Comparison of ENCODE assay signal across 7 mouse cellular contexts in the genomic region with DNA sequence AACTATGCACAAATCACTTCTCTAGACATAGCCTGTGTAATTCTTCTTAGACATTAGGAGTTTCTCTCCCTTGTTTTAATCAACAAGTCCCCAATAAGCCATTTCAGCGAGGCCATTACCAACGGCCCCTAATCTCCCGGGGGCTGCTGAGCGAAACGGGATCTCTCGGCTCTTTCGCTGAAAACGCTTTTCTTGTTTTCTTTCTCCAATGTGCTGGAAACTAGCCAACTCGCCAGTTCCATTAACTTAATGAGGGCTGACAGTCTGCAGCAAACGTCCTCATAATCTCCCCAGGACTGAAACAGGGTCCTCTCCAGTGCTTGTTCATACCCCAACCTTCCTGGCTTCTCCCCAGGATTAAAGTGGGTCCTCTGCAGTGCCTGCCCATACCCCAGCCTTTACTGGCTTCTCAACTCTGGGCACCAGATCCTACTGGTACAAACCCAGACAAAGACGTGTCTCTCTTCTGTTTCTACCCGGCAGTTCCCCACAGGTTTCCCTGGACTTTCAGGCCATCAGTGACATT.
DNase-seq lines count a peak whose midpoint lies in the region; ATAC-seq lines count a peak whose summit lies in the region.

No protein-coding gene starts in this region.

- no peaks in the 10 kb centered on the region for H3K36me3 ChIP-seq in intestine, embryonic 15.5 days
- H3K36me3 ChIP-seq in intestine, embryonic 16.5 days (ENCODE audit: control insufficient read depth, insufficient read depth, low read length): no peaks in the 10 kb centered on the region
- no peaks in the 10 kb centered on the region for H3K36me3 ChIP-seq in embryonic facial prominence, embryonic 11.5 days (replicated peaks; ENCODE audit: control insufficient read depth, insufficient read depth, low read depth, low read length)

- no peak overlapping the region for H3K4me3 ChIP-seq in intestine, embryonic 15.5 days (replicated peaks)
- no peak overlapping the region for H3K4me3 ChIP-seq in intestine, embryonic 16.5 days (ENCODE audit: low read length)
- H3K4me3 ChIP-seq in embryonic facial prominence, embryonic 11.5 days (ENCODE audit: low read depth, low read length): no peak overlapping the region

- ATAC-seq in intestine, embryonic 15.5 days: no peak
- ATAC-seq in intestine, embryonic 16.5 days: no peak
- ATAC-seq in embryonic facial prominence, embryonic 11.5 days (replicated peaks; ENCODE audit: insufficient number of reproducible peaks, low FRiP score, low TSS enrichment, low read depth): 0 out of 2 replicates have a peak, but pooled peaks have one; percentile 18

- H3K4me1 ChIP-seq in intestine, embryonic 15.5 days (replicated peaks): 0 out of 2 replicates have a peak, but pooled peaks cover 11% of the 10 kb centered on the region
- H3K4me1 ChIP-seq in intestine, embryonic 16.5 days (ENCODE audit: control insufficient read depth, insufficient read depth, low read length): peaks cover 6% of the 10 kb centered on the region; the same call in 1 of the 2 replicates
- no peaks in the 10 kb centered on the region; the same call in 1 of the 2 replicates for H3K4me1 ChIP-seq in embryonic facial prominence, embryonic 11.5 days (ENCODE audit: control insufficient read depth, insufficient read depth, low read length)

- no peak overlapping the region for H3K9ac ChIP-seq in intestine, embryonic 15.5 days
- H3K9ac ChIP-seq in intestine, embryonic 16.5 days (ENCODE audit: low read depth, low read length): no peak overlapping the region
- no peak overlapping the region for H3K9ac ChIP-seq in embryonic facial prominence, embryonic 11.5 days (replicated peaks; ENCODE audit: low read length)

- H3K9me3 ChIP-seq in intestine, embryonic 15.5 days: no peaks in the 10 kb centered on the region
- no peaks in the 10 kb centered on the region for H3K9me3 ChIP-seq in intestine, embryonic 16.5 days (ENCODE audit: control insufficient read depth, low read length)
- no peaks in the 10 kb centered on the region for H3K9me3 ChIP-seq in embryonic facial prominence, embryonic 11.5 days (replicated peaks; ENCODE audit: control insufficient read depth, low read length)

- 0 out of 2 replicates have a peak overlapping the region, but pooled peaks have one; percentile 3 for H3K27ac ChIP-seq in intestine, embryonic 15.5 days
- no peak overlapping the region for H3K27ac ChIP-seq in intestine, embryonic 16.5 days (ENCODE audit: low read length)
- H3K27ac ChIP-seq in embryonic facial prominence, embryonic 11.5 days (replicated peaks; ENCODE audit: low read depth, low read length): no peak overlapping the region

- no peaks in the 10 kb centered on the region for H3K27me3 ChIP-seq in intestine, embryonic 15.5 days (replicated peaks)
- H3K27me3 ChIP-seq in intestine, embryonic 16.5 days (replicated peaks; ENCODE audit: control insufficient read depth, insufficient read depth, low read length): no peaks in the 10 kb centered on the region
- H3K27me3 ChIP-seq in embryonic facial prominence, embryonic 11.5 days (ENCODE audit: control insufficient read depth, insufficient read depth, low read length): no peaks in the 10 kb centered on the region

- peak; percentile 66 for DNase-seq in embryonic facial prominence, embryonic 11.5 days (ENCODE audit: low spot score)
- peak; percentile 36 for DNase-seq in heart, postnatal 4 days
- peak; percentile 35 for DNase-seq in lung, postnatal 14 days
- DNase-seq in spleen, postnatal 10 days (ENCODE audit: low spot score in 2 of 2): no peak
- DNase-seq in frontal cortex, postnatal 36 days (ENCODE audit: low spot score in 2 of 2): no peak

- 49% methylated on average over 12 of the region's 12 CpGs for WGBS in intestine, embryonic 15.5 days
- 45% methylated on average over 12 of the region's 12 CpGs for WGBS in intestine, embryonic 16.5 days
- 21% methylated on average over 12 of the region's 12 CpGs for WGBS in embryonic facial prominence, embryonic 11.5 days

- no peak overlapping the region for H3K4me2 ChIP-seq in intestine, embryonic 15.5 days (replicated peaks)
- H3K4me2 ChIP-seq in intestine, embryonic 16.5 days (ENCODE audit: low read depth, low read length): no peak overlapping the region
- no peak overlapping the region for H3K4me2 ChIP-seq in embryonic facial prominence, embryonic 11.5 days (ENCODE audit: low read depth, low read length)

Comparison
In these comparisons a context has a peak if more than half of its experiments do, and no peak if none do; other contexts are left out.
1. DNase-seq: peak in embryonic facial prominence, embryonic 11.5 days (single experiment), heart, postnatal 4 days (single experiment) and lung, postnatal 14 days (single experiment); none in spleen, postnatal 10 days (0 of 2) and frontal cortex, postnatal 36 days (0 of 2).